Mouse (Mus musculus) spleen, embryonic (tissue): ENCODE measurements at regions not wholly inside any gene's neighbourhood (a gene's known extent, or its start where the extent isn't known, plus 50 kb on each side); places are given as distances from the start of the nearest gene placed in this dataset.
"Not testable (repeated sequence)": the region's sequence is repeated elsewhere in the genome, so short reads cannot be mapped to it uniquely, and the experiment has no call there.

ENCODE experiments used
- CTCF ChIA-PET: fragments of 350-600 bp; sonication (Branson Sonifier 250); formaldehyde crosslinking; loops from one replicate; lab custom pipeline; 2022; lab: Charles Lee

DNA sequence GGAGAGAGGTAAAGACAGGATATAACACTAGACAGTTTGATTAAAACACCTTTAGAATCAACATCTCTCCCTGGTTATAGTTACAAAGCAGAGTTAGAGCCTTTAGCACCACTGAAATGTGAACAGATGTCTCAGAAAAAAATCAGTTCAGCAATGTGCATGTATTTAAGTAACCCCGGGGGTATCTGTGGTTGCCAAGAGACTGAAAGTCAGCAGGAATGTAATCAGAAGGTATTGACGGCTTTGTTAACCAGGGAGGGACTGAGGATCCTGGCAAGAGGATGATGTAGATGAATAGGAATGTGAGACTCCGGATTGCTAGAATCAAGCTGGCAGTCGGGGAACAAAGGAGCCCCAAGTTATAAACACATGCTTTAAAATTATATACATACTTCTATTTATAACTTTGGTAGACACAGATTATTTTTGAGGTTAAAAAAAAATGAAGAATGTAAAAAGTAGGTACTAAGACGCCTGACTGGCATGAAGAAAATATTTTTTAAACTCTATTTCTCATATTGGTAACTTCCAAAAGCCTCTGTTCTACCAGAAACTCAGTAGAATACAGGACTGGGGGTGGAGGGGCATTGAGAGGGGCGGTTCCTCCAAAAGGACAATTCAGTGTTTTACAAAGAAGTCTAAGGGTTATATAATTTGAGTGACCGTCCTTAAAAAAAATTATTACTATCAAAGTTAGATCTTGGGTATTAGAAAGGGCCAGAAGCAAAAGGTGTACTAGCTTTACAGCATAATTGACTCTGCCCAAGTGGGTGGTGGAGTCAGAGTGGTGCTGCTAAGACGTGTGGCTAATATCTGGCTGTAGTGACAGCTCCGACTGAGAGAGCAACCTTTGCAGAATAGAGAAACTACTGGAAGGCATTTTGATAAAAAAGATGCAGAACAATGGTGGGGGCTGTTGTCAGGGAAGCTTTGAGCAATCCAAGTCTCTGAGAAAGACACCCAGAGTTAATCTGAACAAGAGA lies 341.2 kb upstream of the Gm6657 start:
- CTCF ChIA-PET: no interaction called here

DNA sequence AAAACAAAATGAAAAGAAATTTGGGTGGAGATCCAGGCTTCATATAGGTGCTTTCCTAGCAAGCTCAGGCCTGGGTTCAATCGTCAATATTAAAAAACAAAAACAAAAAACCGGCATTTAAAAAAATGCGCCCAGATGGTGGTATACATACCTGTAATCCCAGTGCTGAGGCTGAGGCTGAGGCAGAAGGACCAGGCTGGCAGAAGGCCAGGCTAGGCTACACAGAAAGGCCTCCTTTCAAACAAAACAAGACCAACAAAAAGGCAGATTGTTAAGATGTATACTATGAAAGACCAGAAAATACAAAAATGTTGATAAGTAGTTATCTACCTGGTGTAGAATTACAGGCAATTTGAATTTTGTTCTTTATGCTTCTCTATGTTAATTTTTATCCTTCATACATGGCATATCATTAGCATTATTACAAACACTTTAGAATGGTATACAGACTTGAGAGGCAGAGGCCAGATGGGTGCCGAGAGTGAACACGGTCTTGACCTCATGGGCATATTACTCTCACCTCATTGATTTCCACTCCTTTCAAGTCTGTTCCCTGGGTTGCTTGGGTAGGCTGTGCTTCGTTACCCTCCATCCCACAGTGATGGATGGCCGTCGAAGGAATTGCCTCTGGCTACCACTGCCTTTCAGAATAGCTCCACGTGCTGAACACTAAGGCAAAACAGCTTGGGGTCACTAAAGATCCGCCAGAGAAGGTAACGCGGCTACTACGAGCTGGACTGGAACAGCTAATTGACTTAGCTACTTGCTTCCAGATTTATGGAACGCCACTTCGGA lies 339.6 kb upstream of the Gm6657 start:
- CTCF ChIA-PET: no interaction called here

DNA sequence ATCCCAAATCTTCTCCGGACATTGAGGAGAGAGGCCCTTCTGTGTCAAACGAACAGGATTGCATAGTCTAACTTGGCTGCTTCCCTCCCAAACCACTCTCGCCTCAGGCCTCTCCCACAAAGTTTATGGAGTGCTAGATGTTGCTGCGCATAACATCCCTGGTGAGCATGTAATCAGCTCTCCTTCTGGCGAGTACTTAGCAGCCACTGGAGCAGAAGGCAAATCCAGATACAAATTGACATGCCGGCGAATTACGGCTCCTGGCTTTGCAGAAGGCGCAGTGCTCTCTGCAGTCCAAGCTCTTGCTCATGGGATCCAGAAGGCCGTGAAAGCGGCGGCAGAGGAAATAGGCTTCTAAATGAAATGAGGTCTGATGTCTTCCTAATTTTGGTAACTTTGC lies 338.2 kb upstream of the Gm6657 start:
- CTCF ChIA-PET: no interaction called here

DNA sequence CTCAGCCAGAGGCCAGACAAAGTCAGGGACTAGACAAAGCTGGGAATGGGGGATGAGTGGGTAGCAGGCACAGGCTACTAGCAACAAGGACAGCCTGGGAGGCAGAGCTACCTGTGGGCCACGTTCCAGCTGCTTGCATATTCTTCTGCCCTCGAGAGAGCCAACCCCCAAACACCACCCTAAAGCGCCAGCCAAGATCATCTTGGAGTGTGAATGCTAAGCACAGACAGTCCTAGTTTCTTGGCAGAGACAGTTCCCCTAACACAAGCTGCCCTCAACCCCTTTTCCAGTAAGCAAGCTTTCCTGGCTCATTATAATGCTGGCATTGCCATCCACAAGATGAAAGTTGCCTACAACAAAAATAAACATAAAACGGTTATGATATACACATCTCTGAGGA lies 336.8 kb upstream of the Gm6657 start:
- CTCF ChIA-PET: interaction anchor here (0.6 kb wide), 1 partner anchor 683 kb away, joined by 3 read pairs; no protein-coding TSS in a partner anchor

DNA sequence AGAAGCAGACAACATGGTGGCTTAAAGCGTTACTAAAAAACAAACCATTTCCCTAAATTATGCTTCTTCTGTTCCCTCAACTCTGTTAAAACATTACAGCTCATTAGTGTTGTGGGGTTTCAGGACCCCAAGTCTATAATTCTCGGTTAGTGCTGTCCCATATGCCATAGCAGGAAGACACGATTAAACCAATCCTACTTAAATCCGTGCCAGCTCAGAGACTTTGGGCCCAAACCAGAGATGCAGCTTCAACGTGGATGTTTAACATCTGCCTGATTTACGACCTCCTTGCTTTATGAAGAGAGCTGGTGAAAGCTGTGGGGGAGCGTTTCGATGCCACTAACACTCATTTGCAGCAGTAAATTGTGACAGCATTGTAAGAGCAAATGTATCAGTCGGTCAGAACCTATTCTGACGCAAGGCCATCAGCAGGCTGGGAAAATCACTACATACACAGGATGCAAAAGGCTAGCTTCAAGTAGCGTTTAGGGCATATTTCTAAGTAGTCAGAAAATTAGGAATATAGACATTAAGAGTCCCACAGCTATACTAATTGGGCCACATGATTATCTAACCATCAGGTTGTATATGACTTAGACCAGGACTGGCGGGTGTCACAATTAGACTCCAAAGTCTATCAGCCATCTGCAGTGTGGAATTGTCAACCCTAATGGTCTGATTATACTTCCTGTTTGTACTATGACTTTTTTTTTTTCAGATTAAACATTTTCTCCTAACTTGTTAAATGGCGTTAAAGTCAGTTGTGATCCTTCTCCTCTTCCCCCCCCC lies 333.1 kb upstream of the Gm6657 start:
- CTCF ChIA-PET: no interaction called here

DNA sequence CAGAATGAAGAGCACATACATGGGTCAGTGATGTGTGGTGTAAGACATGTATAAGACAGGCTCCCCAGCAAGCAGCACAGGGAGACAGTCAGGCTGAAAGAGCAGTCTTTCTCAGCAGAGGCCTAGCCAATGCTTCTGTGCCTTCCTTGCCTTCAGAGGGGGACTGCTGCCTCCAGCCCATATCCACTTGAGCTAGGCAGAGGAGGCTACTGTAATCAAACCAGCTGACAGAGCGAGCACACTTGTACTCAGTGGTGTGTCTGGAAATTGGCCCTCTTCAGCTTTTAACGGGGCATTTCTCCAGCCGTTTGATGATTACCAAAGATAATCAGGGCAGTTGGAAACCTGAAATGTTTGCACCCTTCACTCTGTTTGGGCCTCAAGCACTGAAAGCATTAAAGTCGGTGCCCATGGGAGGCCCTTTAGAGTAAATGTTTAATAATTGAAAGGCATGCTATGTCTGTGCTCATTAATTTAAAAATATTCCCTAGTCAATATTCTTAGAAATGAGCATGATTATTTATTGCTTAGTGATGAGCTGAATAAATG lies 326.0 kb upstream of the Gm6657 start:
- CTCF ChIA-PET: no interaction called here

DNA sequence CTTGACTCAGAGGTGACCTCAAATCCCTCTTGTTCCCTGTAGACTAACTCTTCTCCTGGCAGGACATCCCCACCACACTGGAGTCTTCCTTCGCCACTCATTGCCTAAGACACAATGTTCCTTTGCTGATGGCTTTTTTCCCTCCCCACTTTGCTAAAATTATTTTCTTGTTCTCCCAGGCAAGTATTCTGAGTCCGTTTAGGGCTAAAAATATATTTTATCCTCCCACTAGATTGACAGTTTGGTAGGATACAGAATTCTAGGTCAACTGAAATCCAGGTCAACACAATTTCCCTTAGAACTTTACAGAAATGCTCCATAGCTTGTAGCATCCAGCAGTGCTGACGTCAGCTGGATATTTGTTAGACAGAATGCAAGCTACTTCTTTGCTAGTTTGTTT lies 324.7 kb upstream of the Gm6657 start:
- CTCF ChIA-PET: no interaction called here

DNA sequence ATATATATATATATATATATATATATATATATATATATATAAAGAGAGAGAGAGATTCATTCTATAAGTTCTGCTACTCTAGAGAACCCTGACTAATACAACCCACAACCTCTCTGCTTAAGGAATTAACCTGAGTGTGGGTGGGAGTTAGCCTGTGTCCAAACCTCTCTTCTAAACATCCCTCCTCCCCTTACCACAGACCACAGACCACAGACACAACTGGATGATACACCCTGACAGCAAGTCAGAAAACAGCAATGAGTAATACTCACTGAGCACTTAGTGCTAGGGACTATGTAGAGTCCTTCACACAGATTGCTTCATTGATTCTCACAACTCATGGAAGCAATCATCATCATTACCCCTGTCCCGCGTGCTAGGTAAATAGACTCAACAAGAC lies 306.7 kb upstream of the Gm6657 start:
- CTCF ChIA-PET: no interaction called here

DNA sequence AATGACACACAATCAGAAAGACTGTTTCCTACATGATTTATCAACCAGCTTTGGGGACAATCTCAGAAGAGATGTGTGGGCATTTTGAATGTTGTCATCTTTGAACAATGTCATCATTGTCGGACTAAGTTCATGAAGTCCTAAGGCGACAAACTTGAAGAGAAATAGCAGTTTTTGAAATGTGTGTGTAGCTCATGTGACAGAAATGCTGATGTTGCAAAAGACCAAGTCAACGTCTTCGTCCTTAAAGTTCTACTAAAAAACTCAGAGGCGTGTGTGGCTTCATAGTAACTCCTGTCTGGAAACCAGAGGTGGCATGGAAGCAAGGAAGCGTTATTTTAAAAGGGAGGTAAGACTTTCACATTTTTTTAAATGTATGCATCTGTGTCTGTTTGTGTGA lies 302.6 kb upstream of the Gm6657 start:
- CTCF ChIA-PET: no interaction called here

DNA sequence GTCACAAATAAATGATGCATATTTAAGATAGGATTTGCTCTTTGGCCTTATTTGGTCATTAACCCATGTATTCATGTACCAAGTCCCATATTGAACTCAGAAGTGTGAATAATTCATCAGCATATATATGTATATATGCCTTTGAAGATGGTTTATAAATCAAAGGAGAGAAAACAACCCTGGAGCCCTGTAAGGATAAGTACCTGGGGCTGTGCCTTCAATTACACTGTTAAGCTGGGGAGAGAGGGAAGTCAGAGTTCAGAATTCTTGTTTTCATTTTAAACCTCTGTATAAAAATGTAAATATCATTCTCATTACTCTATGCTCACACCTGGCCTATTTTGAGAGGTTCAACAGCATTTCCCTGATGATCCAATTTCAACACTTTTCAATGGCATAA lies 299.8 kb upstream of the Gm6657 start:
- CTCF ChIA-PET: no interaction called here

DNA sequence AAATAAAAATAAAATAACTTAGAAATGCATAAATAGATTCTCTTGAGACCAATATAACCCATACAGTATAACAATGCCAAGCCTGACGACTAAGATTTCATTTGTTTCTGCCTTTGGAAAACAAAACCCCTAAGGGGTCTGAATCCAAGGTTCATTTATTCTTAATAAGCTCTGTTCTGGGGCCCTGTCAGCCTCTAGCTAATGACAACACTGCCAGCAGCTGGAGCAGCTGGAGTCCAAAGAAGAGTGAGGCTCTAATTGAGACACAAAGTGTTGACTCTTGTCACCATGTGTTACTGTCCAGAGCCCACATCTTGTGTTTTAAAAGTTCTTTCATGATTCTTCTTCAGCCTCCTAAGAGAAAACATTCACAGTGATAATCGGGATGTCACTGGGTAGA lies 298.5 kb upstream of the Gm6657 start:
- CTCF ChIA-PET: no interaction called here

DNA sequence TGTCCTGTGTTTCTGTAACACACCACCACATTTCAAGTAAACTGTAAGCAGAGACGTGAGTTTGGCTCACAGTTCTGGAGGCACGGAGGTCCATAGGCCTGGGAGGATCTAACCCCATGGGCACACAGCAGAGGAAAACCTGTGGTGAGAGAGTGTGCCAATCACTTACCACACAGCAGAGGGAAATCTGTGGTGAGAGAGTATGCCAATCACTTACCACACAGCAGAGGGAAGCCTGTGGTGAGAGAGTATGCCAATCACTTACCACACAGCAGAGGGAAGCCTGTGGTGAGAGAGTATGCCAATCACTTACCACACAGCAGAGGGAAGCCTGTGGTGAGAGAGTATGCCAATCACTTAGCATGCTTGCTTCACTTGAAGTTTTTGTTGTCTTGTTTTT lies 295.1 kb upstream of the Gm6657 start:
- CTCF ChIA-PET: not testable (repeated sequence)

DNA sequence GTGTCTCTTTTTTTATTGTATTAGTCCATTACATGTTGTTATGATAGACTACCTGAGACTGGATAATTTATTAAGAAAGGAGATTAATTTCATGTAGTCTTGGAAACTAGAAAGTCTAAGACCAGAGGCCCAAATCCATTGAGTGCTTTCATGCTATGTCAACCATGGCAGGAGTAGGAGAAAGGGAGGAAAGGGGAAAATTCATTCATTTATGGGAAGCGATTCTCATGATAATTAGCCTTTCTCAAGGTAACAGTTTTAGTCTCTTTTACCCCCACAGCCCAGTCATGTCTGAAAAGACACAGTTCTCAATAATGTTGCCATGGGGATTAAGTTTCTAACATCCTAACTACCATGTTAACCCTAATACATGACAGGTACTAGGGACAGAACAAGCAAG lies 292.8 kb upstream of the Gm6657 start:
- CTCF ChIA-PET: no interaction called here

DNA sequence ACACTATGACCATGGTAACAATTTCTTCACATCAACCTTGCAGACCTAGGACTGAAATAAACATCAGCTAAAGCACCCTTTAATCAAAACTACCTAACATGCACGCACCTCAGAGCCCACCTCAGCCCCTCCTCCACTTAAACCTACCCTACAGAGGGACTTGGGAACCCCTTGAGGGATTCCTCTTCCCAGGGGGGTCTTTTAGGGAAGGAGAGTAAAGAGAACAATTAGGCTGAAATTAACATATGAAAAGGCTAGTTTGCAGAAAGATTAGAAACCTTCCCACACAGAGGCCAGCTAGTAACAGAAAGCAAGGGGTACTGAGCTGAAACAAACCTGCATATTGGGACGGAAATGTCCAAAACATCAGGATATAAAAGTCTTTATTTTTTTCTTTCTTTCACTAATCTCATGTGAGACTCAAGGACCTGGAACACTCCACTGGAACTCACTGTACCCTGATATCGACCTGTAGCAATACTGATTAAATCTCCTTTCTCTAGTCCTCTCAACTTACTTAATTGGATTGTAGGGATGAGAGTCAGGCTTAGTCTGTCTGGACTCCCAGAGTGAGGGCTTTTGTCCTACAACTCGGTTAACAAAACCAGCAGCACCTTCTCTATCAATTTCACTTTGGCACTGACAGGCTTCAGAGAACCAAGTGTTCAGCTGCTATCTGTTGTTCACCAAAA lies 281.0 kb upstream of the Gm6657 start:
- CTCF ChIA-PET: no interaction called here

DNA sequence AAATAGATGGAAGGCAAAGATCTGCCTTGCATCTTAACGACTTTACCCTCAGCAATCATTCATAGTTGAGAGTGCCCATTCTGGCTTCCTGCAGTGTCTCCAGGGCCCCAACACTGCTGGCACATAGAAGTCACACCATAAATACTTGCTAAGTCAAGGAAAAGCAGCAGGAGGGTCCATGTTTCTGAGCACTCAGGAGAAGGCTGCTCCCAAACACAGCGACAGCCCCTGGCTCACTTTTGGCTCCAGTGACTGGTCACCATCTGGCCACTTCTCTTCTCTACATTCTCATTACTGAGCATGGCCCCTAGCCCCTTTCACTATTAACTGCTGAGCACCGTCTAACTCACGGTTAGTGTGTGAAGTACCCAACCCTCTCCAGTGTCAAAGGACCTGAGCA lies 265.3 kb upstream of the Gm6657 start:
- CTCF ChIA-PET: no interaction called here

DNA sequence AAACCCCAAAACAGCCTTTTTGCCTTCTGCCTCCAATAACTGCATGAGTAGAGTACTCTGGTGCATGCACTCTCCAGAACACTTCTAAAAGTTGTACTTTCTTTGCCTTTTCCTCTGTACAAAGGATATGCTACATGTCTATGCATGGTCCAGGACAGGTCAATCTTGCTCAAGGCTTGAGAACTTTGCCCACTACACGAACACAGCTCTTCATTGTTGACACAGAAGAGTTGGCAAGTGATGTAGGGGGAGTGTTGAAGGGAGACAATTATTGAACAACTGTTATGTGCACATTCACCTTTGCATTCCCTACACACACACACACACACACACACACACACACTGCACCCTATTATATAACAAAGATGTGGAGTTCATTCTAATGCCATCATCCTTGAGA lies 264.5 kb upstream of the Gm6657 start:
- CTCF ChIA-PET: no interaction called here

DNA sequence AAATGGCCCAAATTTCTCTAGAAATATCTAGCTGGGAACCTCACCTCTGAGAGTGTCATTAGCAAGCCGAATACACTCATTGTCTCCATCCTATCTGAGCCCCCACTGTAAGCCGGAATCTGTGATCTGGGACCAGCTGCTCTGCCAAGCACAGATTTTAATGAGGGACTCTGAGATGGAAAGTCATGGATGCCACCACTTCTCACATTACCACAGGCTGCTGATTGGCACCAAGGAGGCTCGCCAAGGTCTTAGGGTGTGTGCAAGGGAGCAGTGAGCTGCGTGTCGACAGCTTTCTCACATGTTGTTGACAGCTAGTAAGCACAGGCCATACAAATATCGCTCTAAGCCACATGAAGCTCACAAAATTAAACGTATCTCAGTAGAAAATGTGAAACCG lies 250.1 kb upstream of the Gm6657 start:
- CTCF ChIA-PET: no interaction called here

DNA sequence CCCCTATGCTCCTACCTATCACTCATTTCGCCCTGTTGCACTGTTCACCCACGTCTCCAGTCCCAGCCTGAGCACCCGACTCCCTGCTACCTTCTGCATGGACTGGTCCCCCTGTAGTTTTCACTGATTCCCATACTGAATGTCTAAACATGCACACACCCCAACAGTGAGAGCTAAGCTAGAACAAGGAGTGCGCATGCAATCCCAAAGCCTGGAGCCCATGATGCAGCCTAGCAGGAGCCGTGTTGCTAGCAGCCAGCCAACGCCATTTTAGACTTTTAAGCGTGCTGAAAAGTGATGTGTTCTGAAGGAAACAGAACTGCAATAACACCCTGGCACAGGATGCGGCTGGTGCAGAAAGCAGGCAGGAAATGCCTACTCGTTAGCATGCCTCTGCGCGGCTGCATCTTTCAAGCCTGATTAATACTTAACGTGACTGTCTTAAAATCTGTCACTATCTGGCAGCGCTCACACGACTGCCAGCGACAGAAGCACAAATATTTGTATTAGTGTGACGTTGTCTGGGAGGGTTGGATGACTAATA lies 244.5 kb upstream of the Gm6657 start:
- CTCF ChIA-PET: interaction anchor here (0.6 kb wide), 1 partner anchor 8 kb away, joined by 4 read pairs; no protein-coding TSS in a partner anchor

DNA sequence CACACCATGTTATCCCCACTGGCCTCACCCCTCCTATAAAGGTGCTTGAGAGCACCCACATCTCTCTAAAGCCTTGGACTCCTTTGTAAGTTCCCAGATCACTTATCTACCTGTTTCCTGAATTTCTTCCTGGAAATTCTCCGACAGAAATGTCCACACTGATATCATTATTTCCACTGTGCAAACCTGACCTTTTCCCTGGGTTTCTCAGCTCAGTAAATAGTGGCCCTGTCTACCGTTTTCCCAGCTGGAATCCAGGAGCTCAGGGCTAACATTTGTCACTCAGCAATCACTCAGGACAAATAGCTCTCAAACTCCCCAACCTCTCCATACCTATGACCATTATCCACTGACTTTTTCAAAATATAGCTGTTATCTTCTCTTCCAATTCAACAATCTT lies 241.6 kb upstream of the Gm6657 start:
- CTCF ChIA-PET: no interaction called here

DNA sequence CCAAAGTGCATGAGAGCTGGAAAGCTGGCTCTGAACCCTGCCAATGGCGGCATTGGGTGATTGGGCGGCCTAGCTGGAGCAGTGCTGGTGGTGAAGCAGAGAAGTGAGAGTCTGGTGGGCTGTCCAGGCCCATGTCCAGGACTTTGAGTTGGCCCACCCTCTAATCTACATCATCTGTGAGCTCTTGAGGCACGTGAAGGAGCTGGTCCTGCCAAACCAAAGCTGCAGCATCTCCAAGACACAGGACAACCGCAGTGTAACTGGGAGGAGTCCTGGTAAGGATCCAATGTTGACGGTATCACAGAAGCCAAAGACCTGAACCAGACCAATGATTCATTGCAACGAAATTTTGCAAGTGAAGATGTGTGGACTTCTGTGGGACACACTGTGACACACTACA lies 231.4 kb upstream of the Gm6657 start:
- CTCF ChIA-PET: no interaction called here

DNA sequence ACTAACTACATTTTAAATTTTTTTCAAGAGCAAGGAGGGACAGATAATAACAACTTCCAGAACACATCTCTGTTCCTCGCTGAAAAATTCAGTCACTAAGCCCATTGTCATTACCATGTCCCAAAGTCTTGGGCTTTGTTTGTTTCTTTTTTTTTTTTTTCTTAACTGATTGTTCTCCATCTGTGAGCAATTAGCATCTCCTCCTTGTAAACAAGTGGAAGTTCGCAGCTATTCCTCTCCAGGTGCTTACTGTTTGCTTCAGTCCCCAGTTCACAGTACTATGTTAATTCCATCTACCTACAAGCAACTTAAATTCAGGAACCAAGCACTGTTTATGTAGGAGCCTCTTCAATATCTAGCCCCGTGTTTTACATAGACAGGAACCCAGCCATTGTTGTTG lies 225.5 kb upstream of the Gm6657 start:
- CTCF ChIA-PET: no interaction called here
